Mouse (Mus musculus): ENCODE results near the gene Spats2l.

DNA sequence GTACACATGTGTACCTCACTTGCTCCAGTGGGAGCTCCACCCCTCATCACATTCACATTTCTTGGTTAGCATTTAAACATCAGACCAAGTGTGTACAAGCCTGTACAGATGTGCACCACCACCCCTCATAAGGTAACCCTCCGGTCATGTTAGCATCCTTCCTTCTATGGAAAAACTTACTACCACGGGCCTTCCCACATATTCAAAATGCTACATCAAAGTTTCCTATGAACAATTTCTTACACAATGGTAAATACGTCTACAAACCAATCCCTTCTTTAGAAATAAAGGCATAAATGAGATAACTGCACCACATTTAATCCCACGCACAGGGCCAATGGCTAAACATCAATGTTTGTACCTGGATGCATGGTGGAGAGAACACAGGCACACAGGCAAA is 178.5 kb downstream of the Spats2l start:
- TF ChIP-seq CTCF (IDR thresholded peaks at IDR 0.05) (no peak), EP300 (IDR thresholded peaks at IDR 0.05) (no peak)
